Mouse (Mus musculus) stomach, postnatal 0 days (tissue): ENCODE data around the gene Elobl.

ENCODE experiments used
- CTCF ChIP-seq: IDR thresholded peaks from 2 replicates; pipeline ENCODE4 v1.5.1; 2016; ENCODE audit warnings: antibody characterized with exemption, low read depth, mild to moderate bottlenecking, moderate library complexity
- EP300 ChIP-seq: optimal IDR thresholded peaks from 2 replicates; pipeline ENCODE3; 2016; ENCODE audit warnings: antibody characterized with exemption

GRCm38 (mm10) chr11:88989530-88989929, 22.8 kb upstream of the Elobl start:
- TF ChIP-seq CTCF (peak; percentile 74), EP300 (no peak)
